Mouse (Mus musculus) forebrain, embryonic 12.5 days (tissue): ENCODE measurements around the gene Golt1a. TPM values are rescaled to one million over a fixed set of nuclear protein-coding genes. Genes with fewer than 3 reads are reported as not detected.
A peak's percentile ranks its signal among the peaks of the same experiment; 100 is the strongest.
"Not testable (repeated sequence)": the region's sequence is repeated elsewhere in the genome, so short reads cannot be mapped to it uniquely, and the experiment has no call there.

Experiments used
- ATAC-seq: fragments of 200-750 bp; cut with Nextera tagmentation; 2 replicates; pipeline ENCODE4 v1.8.0; 2017; ENCODE audit warnings: moderate TSS enrichment; ENCODE audit not compliant: low FRiP score
- H3K27ac ChIP-seq: fragments of 300-500 bp; sonication (generic); 2 replicates; pipeline ENCODE4 v1.5.1; 2016; ENCODE audit warnings: mild to moderate bottlenecking
- H3K27me3 ChIP-seq: fragments of 300-500 bp; sonication (generic); 2 replicates; pipeline ENCODE4 v1.6.1; 2016; ENCODE audit warnings: mild to moderate bottlenecking
- H3K36me3 ChIP-seq: fragments of 300-500 bp; sonication (generic); replicated peaks from 2 replicates; pipeline ENCODE4 v1.6.1; 2016; ENCODE audit warnings: mild to moderate bottlenecking
- H3K4me1 ChIP-seq: fragments of 300-500 bp; sonication (generic); 2 replicates; pipeline ENCODE4 v1.6.1; 2016
- H3K4me2 ChIP-seq: fragments of 300-500 bp; sonication (generic); 2 replicates; pipeline ENCODE4 v1.6.1; 2016; ENCODE audit warnings: mild to moderate bottlenecking, moderate library complexity
- H3K4me3 ChIP-seq: fragments of 300-500 bp; sonication (generic); replicated peaks from 2 replicates; pipeline ENCODE4 v1.5.1; 2016; ENCODE audit warnings: mild to moderate bottlenecking
- H3K9ac ChIP-seq: fragments of 300-500 bp; sonication (generic); 2 replicates; pipeline ENCODE4 v1.6.1; 2016; ENCODE audit warnings: mild to moderate bottlenecking
- H3K9me3 ChIP-seq: fragments of 300-500 bp; sonication (generic); 2 replicates; pipeline ENCODE4 v1.6.1; 2016
- WGBS: fragments of 180-500 bp; shearing (Covaris S2); methylation state at CpG from one replicate; pipeline ENCODE4 v1.1.7; 2016; 5-methylcytosine and 5-hydroxymethylcytosine counted together
- polyA plus RNA-seq: library from polyadenylated mRNA; unstranded; fragments of >200 nt; fragmentation: Nextera tagmentation; extraction: Ambion mirVana; gene quantifications from 2 replicates; pipeline ENCODE4 v1.2.1, GENCODE M21; 2016

Gene Golt1a
- polyA plus RNA-seq, 1 experiment from 2014 or later = not detected

DNA sequence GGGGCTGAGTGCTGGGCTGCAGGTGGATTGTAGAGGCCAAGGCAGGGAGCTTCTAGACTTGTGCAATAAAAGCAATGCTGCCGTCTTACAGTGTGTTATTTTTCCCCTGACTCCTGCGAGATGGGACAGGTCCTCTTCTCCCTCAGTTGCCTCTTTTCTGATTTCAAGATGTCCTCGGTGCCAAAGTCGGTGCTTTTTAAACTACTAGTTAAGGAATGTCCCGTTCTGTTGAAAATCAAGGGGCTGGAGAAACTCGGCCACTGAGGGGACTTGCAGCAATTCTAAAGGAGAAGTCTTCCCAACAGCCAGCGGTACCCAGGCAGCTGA lies 20.0 kb downstream of the Golt1a start:
- peak overlapping the region; percentile 63 for H3K4me2 ChIP-seq
- peak overlapping the region; percentile 33 for H3K4me3 ChIP-seq
- H3K9ac ChIP-seq = peak overlapping the region; percentile 54
- peaks cover 32% of the 10 kb centered on the region for H3K4me1 ChIP-seq
- no peak overlapping the region for H3K27ac ChIP-seq
- ATAC-seq = no peak
- no peaks in the 10 kb centered on the region for H3K36me3 ChIP-seq
- no peaks in the 10 kb centered on the region for H3K9me3 ChIP-seq
- H3K27me3 ChIP-seq = peaks cover 48% of the 10 kb centered on the region
- 22% methylated on average over 7 of the region's 7 CpGs for WGBS

DNA sequence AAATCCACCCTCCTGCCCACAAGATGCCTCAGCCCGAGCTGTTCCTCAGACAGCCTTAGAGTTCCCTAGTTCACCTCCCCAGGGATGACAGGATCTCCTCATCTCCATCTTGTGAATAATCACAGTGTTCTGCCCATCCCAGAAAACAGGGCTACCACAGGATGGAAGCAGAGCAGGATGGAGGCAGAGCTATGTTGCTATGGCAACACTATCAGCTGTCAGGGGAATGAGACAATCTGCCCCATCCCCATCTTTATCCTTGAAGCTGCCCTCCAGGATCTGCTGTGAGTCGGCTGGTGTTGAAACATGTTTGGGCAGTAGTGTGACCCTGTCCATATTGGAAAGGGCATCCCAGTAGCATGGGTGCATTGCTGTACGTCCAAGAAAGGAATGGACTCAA lies 21.5 kb downstream of the Golt1a start:
- Histone ChIP-seq H3K9ac (no peak overlapping the region), H3K27me3 (peaks cover 48% of the 10 kb centered on the region), H3K4me2 (no peak overlapping the region), H3K9me3 (no peaks in the 10 kb centered on the region), H3K27ac (no peak overlapping the region), H3K36me3 (no peaks in the 10 kb centered on the region), H3K4me1 (peaks cover 32% of the 10 kb centered on the region), H3K4me3 (no peak overlapping the region)
- ATAC-seq = peak; percentile 65
- 62% methylated on average over 3 of the region's 3 CpGs for WGBS

DNA sequence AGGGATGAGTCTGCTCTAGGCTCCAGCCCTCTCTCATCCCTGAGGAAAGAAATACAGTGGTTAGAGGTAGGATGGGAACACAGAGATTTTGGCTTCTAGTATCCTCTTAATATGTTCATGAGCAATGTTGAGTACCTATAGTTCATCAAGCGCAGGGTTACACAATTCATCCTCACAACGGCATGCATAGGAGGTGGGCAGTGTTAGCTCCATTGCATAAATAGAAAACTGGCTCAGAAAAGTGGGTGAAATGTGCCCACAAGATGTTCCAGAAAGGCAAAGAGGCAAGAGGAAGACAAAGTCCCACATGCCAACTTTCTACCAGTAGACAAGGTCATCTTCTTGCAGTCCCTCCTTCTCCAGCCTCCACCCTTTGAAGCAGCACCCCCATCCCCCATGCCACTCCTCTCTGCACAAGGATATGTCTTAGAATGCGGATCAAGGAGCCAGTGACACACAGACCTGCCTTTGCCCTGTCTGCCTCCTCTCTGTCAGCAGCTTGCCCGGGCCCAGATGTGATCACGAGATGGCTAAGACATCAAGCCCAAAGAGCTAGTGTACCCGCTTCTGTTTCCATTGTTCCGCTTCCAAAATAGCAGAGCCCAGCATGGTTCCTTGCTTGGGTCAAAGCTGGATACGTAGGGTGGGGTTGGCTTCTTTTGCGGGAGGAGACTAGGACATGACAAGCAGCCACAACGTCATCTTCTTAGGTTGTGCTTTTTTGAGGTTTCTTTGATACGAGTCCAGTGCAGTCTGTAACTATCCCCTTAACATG lies 23.2 kb downstream of the Golt1a start:
- no peak overlapping the region for H3K4me3 ChIP-seq
- 88% methylated on average over 11 of the region's 11 CpGs for WGBS
- no peak for ATAC-seq

DNA sequence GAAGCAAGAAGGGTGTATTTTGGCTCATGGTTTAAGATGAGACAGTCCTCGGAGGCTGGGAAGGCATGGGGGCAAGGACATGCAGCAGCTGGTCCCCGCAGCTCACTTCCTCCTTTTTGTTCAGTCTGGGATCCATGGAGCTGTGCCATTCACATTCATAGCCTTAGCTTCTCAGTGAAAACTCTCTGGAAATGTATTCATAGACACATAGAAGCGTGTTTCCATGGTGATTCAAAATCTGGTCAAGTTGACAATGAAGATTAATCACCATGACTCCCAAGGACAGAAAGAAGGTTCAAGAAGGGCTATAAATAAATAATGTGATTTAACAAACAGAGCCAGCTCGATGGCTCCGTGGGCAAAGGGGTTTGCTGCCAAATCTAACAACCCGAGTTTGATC lies 24.3 kb downstream of the Golt1a start:
- WGBS = 65% methylated on average over 6 of the region's 6 CpGs
- peaks cover 21% of the 10 kb centered on the region for H3K4me1 ChIP-seq

More for the DNA sequence above, 23.2 kb downstream of the Golt1a start:
- Histone ChIP-seq H3K9me3 (no peaks in the 10 kb centered on the region), H3K9ac (no peak overlapping the region), H3K4me2 (no peak overlapping the region), H3K4me1 (peaks cover 32% of the 10 kb centered on the region), H3K27ac (no peak overlapping the region), H3K36me3 (no peaks in the 10 kb centered on the region), H3K27me3 (peaks cover 40% of the 10 kb centered on the region)

DNA sequence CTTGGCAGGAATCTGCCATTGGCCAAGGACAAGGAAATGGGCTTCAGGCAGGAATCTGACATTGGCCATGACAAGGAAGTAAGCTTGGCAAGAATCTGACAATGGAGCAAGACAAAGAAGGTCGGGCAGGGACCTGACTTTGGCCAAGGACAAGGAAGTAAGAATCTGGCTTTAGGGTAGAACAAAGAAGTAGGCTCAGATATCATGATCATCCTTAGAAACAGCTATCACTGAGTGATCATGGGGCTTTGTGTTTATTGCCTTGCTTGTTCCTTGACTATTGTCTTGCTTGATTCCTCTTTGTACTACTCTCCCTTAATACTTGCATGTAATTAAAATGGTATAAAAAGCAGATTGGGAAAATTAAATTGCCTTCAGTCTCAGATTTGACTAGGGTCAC lies 30.8 kb downstream of the Golt1a start:
- not testable (repeated sequence) for H3K27me3 ChIP-seq, H3K27ac ChIP-seq, H3K9me3 ChIP-seq, H3K4me1 ChIP-seq, H3K4me3 ChIP-seq, H3K9ac ChIP-seq, H3K36me3 ChIP-seq, ATAC-seq, H3K4me2 ChIP-seq
- 54% methylated on average over 1 of the region's 1 CpGs for WGBS

More for the DNA sequence above, 24.3 kb downstream of the Golt1a start:
- no peak for ATAC-seq
- Histone ChIP-seq H3K27me3 (peaks cover 31% of the 10 kb centered on the region), H3K4me3 (no peak overlapping the region), H3K9me3 (no peaks in the 10 kb centered on the region), H3K36me3 (no peaks in the 10 kb centered on the region), H3K4me2 (no peak overlapping the region), H3K9ac (no peak overlapping the region), H3K27ac (no peak overlapping the region)

DNA sequence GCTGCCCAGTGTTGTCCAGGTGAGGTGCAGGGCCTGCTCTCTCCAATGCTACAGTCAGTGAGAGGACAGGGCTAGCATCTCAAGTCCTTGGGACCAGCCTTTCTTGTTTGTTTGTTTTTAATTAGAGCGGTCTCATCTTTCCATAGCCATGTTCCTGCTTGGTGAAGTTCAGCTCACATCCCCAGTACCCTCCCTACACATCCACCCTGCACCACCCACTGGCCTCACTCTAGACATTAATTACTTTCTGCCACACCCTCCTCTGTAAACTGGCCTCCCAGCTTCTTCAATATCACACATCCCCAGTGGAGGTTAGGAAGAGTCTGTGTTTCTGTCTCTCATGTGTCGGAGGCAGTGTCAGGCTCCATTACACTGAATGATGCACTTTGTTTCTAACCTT lies 34.8 kb downstream of the Golt1a start:
- Histone ChIP-seq H3K4me2 (no peak overlapping the region), H3K9me3 (0 out of 2 replicates have a peak, but pooled peaks cover 4% of the 10 kb centered on the region), H3K27ac (no peak overlapping the region), H3K4me3 (no peak overlapping the region), H3K4me1 (no peaks in the 10 kb centered on the region), H3K9ac (no peak overlapping the region), H3K36me3 (no peaks in the 10 kb centered on the region), H3K27me3 (no peaks in the 10 kb centered on the region)
- 91% methylated on average over 2 of the region's 2 CpGs for WGBS
- ATAC-seq = no peak

DNA sequence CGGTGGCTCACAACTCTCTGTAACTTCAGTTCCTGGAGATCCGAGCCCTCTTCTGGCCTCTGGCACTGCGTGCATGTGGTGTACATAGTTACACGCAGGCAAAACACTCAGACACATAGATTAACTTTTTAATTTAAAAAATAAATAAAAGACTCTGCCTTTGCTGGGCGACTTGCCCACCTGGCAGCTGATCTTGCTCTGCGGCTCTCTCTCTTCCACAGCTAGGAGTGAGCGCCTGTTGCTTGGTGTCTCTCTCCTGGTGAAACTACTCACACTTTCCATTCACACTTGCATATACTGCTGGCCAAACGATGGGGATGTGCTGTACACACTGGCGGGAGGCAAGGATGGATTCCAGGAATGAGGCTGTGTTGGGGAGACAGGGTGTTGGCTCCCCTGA lies 36.9 kb downstream of the Golt1a start:
- ATAC-seq = no peak
- WGBS = 89% methylated on average over 9 of the region's 9 CpGs
- Histone ChIP-seq H3K27me3 (no peaks in the 10 kb centered on the region), H3K4me2 (no peak overlapping the region), H3K4me1 (no peaks in the 10 kb centered on the region), H3K9ac (no peak overlapping the region), H3K36me3 (no peaks in the 10 kb centered on the region), H3K9me3 (0 out of 2 replicates have a peak, but pooled peaks cover 4% of the 10 kb centered on the region), H3K27ac (no peak overlapping the region), H3K4me3 (no peak overlapping the region)

DNA sequence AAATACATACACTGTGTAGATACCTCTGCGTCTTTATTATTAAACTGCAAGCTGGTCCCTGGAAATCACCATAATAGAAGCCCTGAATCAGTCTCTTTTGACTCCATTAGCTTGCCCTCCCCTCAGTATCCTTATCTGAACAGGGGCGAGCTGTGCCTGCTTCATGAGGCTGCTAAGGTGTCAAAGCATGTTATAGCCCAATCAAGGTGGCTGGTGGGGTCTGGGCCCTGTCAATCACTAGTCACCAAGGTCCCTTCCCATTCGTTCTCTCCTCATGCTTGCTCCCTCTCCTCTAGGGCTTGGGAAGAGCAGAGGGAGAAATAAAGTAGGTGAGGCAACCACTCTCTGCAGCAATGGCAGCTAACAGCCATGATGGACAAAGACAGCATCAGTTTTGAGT lies 37.6 kb downstream of the Golt1a start:
- 0 out of 2 replicates have a peak, but pooled peaks cover 4% of the 10 kb centered on the region for H3K9me3 ChIP-seq
- H3K9ac ChIP-seq = no peak overlapping the region
- H3K4me3 ChIP-seq = no peak overlapping the region
- no peak for ATAC-seq
- no peaks in the 10 kb centered on the region for H3K36me3 ChIP-seq
- 69% methylated on average over 3 of the region's 3 CpGs for WGBS
- H3K4me2 ChIP-seq = no peak overlapping the region
- no peaks in the 10 kb centered on the region for H3K4me1 ChIP-seq
- no peaks in the 10 kb centered on the region for H3K27me3 ChIP-seq
- H3K27ac ChIP-seq = no peak overlapping the region

DNA sequence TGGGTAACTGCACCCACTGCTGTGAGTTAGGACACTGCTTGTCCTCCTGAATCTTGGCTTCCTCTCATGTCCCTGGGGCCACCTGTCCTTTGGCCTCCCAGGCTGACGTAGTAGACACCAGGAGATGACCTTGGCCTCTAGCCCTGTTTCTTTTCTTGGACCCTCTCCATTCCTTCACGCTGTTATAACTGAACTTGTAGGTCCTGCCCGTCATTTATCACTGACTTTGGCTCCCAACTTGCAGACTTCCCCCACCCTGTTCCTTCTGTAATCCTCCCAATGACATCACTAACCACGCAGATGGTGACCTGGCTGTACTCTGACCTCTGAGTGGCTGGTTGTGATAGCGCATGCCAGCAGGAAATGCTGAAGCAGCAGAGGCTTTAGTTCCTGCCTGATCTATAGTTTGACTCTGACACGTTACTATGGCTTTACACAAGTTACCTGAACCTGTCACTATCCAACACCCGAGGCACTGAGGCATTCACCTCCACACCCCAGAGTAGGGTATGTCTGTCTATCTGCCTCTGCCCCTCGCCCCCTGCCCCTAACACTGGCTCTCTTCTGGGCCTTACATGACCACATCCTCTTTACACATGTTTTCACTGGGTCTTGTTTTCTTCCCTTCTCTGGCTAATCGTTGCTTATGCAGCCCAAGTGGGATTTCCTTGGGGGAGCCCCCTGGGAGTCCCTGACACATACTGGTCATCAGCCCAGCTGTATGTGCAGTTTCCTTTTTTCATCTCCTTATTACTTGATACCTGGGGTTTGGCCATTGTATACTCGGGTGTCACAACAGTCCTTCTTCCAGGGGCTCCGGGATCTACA lies 38.3 kb downstream of the Golt1a start:
- no peaks in the 10 kb centered on the region for H3K4me1 ChIP-seq
- no peak overlapping the region for H3K27ac ChIP-seq
- 79% methylated on average over 11 of the region's 11 CpGs for WGBS
- H3K9me3 ChIP-seq = 0 out of 2 replicates have a peak, but pooled peaks cover 4% of the 10 kb centered on the region
- ATAC-seq = no peak
- H3K9ac ChIP-seq = no peak overlapping the region
- H3K4me2 ChIP-seq = no peak overlapping the region
- no peaks in the 10 kb centered on the region for H3K36me3 ChIP-seq
- no peaks in the 10 kb centered on the region for H3K27me3 ChIP-seq
- H3K4me3 ChIP-seq = no peak overlapping the region

DNA sequence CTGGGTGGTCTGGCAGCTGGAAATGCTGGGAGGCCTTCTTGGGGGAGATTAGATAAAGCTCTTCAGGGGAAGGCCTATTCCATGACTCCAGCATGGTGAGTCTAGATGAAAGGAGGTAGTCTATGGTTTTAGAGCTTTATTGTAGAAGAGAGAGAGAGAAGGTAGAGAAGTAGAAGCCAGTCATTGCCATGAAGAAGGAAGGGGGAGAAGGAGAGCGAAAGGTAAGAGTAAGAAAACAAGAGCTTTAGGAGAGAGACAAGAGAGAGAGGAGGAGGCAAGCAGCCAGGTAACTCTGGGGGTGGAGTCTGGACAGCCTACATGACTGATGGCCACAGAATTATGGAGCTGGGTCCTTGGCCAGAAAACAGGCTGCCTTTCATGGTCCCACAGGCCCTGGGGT lies 40.6 kb downstream of the Golt1a start, which contains the start of gene Ren1:
TSS of gene Ren1 (plus strand) at position 301 of the 400 bp plus-strand sequence.
- Histone ChIP-seq H3K9me3 (no peaks in the 10 kb centered on the region), H3K27ac (no peak within 1 kb of the TSS), H3K4me1 (peaks cover 6% of the 10 kb centered on the region), H3K4me2 (no peak within 1 kb of the TSS), H3K9ac (no peak within 1 kb of the TSS), H3K36me3 (no peaks in the 10 kb centered on the region), H3K27me3 (peaks cover 16% of the 10 kb centered on the region), H3K4me3 (no peak within 1 kb of the TSS)
- ATAC-seq = no peak
- WGBS = 92% methylated on average over 1 of the region's 1 CpGs

DNA sequence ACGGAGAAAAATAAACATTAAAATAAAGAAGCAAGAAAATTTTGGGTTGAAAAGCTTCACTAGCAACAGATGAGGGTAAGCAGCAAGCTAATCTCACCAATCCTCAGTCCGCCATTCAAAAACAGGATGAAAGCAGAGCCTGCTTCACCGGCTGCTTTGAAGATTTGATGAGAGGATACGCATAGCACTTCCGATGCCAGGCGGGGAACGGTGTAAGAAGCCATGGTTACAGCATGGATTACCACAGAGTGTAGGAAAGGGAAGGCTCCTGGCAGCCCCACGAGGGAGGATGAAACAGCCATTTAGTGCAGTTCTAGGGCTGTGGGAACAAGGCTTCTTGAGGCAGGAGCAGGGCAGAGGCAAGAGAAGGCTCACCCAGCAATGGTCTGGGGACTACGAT lies 42.2 kb downstream of the Golt1a start:
- 69% methylated on average over 9 of the region's 9 CpGs for WGBS
- no peak overlapping the region for H3K4me2 ChIP-seq
- no peak overlapping the region for H3K4me3 ChIP-seq
- H3K9me3 ChIP-seq = no peaks in the 10 kb centered on the region
- no peak for ATAC-seq
- H3K27me3 ChIP-seq = peaks cover 25% of the 10 kb centered on the region
- H3K4me1 ChIP-seq = peaks cover 6% of the 10 kb centered on the region
- H3K9ac ChIP-seq = no peak overlapping the region
- H3K27ac ChIP-seq = no peak overlapping the region
- no peaks in the 10 kb centered on the region for H3K36me3 ChIP-seq

DNA sequence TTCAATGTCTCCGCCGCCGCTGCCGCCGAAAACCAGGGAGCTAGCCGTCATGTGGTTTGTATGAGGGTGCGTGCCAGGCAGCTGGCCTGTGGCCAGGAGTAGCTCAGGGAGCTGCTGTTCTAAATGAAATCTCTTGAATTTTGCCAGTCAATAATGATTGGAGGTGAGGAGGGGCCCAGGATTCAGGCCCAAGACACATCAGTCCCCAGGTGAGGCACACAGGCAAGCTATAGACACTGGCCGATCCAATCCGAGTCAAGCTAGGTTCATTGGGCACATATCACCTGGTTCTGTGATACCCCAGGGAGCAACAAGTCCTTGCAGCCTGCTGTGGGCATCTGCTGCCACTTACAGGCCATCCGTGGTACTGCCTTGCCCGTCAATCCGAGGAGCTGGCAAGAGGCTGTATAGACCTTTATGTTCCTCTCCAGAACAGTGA lies 43.8 kb downstream of the Golt1a start:
- no peak overlapping the region for H3K4me3 ChIP-seq
- 55% methylated on average over 12 of the region's 12 CpGs for WGBS
- no peak overlapping the region for H3K27ac ChIP-seq
- no peaks in the 10 kb centered on the region for H3K9me3 ChIP-seq
- no peak overlapping the region for H3K4me2 ChIP-seq
- no peak overlapping the region for H3K9ac ChIP-seq
- H3K36me3 ChIP-seq = no peaks in the 10 kb centered on the region
- H3K27me3 ChIP-seq = peaks cover 37% of the 10 kb centered on the region
- peaks cover 6% of the 10 kb centered on the region for H3K4me1 ChIP-seq
- peak; percentile 72 for ATAC-seq
